Mouse (Mus musculus): ENCODE results near the gene Krt16.
"Not testable (repeated sequence)": the region's sequence is repeated elsewhere in the genome, so short reads cannot be mapped to it uniquely, and the experiment has no call there.

Gene Krt16

DNA sequence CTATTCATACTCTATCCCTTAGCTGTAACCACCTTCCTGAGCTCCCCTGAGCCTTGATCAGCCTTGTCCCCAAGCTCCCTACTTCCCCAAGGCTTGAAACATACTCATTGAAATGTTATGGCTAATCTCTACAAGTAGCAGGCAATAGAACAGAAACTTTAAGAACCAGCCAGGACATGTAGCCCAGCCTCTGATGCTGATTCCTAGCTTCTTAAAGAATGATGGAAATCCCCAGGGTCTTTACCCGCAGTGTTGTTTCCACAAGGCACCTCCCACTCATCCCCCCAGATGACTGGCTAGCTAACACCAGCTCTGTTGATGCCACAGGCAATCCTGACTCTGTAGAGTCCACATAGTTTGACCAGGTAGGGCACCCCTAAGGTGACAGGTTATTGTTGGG lies 9.3 kb upstream of the Krt16 start:
- no peak for DNase-seq (ENCODE audit: low spot score)

DNA sequence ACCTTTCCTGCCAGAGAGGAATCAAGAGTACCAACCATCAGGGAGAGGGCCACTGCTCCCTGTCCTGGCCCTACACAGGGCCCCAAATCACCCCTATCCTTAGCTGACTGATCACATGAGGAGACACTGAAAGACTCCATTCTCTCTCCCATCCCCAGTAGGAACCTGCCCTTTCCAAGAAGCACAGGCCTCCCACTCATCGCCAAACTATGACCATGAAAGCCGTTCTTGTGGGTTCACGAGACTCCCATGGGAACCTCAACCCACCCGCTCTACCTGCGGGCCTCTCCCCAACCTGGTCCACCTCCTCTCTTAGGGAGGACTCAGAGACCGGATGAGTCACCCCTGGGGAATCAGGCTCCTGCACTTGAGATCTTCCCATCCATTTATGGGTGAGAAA lies 6.8 kb upstream of the Krt16 start:
- DNase-seq (ENCODE audit: low spot score), result no peak

DNA sequence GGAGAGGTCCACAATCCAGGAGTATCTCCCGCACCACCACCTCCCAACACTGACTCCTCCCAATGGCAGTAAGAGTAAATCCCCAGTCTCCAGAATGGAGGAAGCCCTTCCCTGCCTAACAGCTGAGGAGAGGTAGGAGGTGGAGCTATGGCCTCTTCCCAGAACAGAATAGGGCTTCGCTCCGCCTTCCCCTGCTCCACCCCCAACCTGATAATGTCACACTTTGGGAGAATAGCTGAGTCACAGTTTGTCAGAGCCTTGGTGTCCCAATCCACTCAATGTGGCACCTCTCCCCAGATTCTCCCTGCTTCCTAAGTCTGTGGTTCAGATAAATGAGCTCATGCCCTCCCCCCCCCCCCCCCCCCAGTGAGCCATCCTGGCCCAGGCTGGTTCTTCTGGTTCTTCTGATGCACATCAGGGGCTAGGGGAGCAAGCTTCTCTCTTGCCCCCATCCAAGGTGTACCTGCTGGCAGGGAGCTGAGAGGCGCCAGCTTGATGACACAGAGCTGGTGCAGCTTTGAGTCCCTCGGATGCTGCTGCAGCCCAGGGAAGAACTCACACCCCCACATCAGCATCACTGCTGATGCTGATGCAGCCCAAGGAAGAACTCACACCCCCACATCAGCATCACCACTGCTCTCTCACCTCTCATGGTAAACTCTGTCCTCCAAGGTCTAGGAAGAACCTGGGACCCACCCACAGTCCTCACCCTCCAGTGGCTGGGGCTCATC lies 5.8 kb upstream of the Krt16 start:
- no peak for DNase-seq (ENCODE audit: low spot score)

DNA sequence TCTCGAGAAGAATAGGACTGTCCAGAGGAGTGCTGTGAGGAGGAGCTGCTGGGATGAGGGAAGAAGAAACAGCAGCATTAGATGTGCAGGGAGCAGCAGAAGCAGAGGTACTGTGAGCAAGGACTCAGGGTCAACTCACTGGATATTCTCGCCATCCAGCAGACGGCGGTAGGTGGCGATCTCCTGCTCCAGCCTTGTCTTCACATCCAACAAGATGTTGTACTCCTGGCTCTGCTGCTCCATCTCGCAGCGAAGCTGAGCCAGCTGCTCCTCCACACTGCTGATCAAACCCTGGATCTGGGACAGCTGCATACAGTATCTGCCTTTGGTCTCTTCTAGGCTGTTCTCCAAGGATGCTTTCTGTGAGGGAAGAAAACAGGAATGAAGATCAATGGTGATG lies 2.2 kb downstream of the Krt16 start:
- not testable (repeated sequence) for DNase-seq (ENCODE audit: low spot score)

DNA sequence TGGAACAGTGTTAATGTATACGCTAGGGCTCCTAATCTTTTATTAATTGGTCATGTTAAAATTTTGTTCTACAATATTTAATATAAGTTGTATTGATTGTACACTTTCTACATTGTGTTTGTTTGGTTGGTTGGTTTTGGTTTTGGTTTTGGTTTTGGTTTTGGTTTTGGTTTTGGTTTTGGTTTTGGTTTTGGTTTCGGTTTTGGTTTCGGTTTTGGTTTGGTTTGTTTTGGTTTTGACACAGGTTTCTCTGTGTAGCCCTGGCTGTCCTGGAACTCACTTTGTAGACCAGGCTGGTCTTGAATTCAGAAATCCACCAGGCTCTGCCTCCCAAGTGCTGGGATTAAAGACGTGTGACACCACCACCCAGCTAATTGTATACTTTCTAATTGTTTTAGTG lies 8.4 kb downstream of the Krt16 start:
- not testable (repeated sequence) for DNase-seq (ENCODE audit: low spot score)

DNA sequence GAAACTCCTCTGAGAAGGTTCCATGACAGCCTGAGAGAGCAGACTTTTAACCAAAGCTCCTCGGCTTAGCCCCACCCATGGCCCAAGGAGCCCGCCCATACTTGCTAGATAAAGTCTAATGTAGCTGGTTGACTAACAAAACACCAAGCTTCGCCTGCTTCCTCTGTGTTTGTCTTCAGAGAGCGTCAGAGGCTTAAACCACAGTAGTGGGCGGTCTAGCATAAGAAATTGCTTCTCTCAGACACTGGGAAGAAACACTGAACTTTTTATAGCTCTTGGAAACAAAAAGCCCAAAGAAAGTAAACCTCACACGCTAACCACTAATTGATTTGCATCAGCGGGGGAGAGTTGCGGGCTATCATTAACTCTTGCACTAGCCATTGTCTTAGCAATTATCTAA lies 27.0 kb downstream of the Krt16 start:
- no peak for DNase-seq (ENCODE audit: low spot score)

DNA sequence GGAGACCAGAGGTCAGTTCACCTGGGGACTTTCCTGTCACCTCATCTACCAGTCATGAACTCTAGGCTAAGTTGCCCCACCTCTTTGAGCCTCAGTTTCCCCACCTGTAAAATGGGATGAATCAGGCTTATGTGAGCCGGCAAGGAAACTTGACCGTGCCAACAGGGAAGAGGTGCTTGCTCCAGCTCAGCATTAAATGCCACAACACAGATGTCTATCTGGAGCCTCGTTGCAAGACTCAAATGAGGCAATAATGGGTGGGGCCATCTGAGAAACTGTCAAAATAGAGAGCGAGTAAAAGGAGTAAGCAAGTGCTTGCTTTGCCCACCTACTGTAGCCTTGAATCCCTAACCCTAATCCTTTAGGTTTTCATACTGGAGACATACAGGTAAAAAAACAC lies 29.4 kb downstream of the Krt16 start:
- no peak for DNase-seq (ENCODE audit: low spot score)

DNA sequence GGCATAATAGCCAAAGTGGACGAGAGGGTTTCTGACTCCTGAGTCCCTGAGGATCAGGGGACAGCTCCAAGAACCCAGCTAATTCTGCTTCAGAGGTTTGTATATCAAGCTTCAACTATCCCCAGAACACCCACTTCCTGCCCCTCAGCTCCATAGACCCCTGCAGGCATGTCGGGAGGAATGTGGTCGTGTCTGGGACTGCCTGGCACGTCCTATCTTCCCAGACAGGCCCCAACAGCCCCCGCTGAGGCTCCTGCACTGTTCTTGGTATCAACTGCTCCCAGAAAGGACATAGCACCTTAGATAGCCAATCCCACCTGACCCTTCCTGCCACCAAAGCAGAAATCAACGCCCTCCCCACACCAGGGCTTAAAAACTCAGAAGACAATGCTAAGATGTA lies 40.2 kb downstream of the Krt16 start:
- DNase-seq (ENCODE audit: low spot score), result no peak

DNA sequence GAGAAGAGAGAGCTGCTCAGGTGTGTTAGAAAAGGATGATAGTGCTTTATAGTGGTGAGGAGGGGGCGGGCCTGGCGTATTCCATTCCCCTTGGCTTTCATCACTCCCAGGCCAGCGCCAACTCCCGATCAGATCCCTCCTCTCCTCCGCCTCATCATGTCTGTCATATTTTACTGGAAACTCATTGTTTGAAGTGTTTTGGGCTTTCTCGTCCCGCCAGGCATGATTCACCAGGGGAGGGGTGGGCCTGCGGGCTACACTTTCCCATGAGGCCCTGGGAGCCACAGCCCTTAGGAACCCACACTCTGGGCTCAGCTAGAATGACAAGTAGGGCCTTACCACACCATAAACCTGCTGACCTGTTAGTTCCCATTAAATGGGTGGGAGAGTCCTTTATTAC lies 41.2 kb downstream of the Krt16 start, which contains the start of gene Krt14:
TSS of gene Krt14 (minus strand) at position 51 of the 400 bp plus-strand sequence.
- DNase-seq (ENCODE audit: low spot score), result no peak

DNA sequence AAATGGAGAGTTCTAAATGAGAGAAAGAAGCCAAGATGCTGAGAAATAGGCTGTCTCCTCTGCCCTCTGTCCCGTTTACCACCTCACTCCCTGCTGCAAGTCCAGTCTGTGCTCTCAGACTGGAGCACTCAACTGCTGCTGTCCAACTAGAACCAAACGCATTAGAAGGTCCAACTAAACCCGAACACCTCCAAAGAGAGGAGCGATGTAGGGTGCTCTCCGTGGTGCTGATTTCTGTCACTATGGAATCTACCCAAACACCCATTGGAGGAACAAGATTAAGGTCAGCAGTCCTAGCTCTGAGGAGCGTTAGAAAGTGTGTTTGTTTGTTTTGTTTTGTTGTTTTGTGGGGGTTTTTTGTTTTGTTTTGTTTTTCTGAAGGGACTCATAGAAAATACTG lies 45.3 kb downstream of the Krt16 start:
- no peak for DNase-seq (ENCODE audit: low spot score)

DNA sequence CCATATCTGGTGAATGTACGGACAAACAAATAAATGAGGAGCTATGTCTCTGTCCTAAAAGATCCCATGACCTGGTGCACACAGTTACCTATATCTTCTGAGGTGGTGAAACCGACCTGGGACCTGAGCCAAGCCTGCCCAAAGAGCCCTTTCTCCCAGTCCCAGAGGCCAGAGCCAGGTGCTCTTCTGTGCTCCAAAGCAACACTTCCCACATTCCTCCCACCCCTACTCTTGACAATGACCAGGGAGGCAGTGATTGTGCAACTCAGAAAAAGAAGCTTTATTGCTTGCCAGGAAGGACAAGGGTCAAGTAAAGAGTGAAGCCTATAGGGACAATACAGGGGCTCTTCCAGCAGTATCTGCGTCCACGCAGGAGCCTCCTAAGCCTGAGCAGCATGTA lies 45.8 kb downstream of the Krt16 start:
- DNase-seq (ENCODE audit: low spot score), result no peak

DNA sequence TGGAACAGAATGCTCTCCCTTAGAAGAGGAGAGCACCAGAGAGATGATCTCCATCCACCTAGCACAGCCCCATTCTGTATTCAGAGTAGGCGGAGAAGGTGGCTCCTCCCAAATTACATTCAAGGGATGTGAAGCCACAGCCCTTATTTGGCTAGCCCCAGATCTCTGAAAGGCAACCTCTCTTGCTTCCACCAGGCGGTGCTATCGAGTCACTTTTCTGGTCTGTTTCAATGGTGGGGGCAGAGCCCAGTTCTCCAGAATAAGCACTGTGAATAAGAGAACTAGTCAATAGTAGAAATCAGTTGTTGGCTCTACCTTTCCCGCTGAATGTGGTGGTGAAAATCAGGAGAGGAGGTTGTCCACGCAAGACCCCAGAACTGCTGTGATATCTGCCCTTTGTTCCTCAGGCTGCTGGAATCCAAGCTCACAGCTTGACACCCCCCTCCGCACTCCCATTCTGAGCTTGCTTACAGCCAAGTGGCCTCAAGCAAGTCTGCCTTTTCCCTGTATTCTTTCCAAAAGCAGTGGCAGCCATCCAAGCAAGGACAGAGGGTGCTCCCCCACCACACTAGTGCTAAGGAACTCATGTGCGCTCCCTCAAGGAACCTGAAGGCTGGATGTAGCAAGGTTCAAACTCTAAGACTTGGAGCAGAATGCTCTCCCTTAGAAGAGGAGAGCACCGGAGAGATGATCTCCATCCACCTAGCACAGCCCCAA lies 48.4 kb downstream of the Krt16 start:
- DNase-seq (ENCODE audit: low spot score), result no peak

DNA sequence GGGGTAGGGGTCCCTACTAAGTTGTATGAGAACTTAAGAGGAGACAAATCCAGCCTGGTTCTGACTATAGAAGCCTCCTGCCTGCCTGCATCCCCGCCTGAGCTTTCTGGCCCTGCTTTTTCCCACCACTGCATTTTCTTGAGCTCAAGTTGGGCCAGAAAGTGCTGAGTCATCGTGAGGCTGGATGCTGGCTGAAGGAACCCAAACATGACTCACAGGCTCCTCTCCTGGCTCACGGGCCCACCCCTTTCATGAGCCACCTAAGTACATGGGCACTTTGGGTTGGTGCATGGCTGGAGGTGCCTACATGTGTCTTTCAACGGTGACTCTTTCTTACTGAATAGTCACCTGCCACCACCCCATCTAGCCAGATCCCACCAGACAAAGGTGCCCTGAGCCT lies 50.0 kb downstream of the Krt16 start:
- no peak for DNase-seq (ENCODE audit: low spot score)

All from layer of hippocampus, adult 9-10 months (tissue).